Mouse (Mus musculus): ENCODE measurements around the gene Loxl4. TPM values are rescaled to one million over a fixed set of nuclear protein-coding genes. Genes with fewer than 3 reads are reported as not detected.

The Loxl4 gene
- 1.2 and 2.2 TPM in 2 replicates for polyA plus RNA-seq (2012; rRNA removed)

GRCm38 (mm10) chr19:42612654-42613053 is at the start of gene Loxl4:
Loxl4 (minus strand) TSS chr19:42612813.
- WGBS: 1% methylated on average over 37 of the region's 37 CpGs
- no peak for DNase-seq (ENCODE audit: low read depth, low spot score)

- no peak for DNase-seq (ENCODE audit: low read depth, low spot score)
- 65% methylated on average over 9 of the region's 9 CpGs for WGBS
Observed at GRCm38 (mm10) chr19:42661430-42662164, 49.0 kb upstream of the Loxl4 start.

- WGBS: 79% methylated on average over 2 of the region's 2 CpGs
Observed at GRCm38 (mm10) chr19:42660244-42660565, 47.6 kb upstream of the Loxl4 start.

GRCm38 (mm10) chr19:42659354-42660243 is 47.0 kb upstream of the Loxl4 start:
- WGBS: 46% methylated on average over 21 of the region's 21 CpGs
- no peak for DNase-seq (ENCODE audit: low read depth, low spot score)

More at GRCm38 (mm10) chr19:42660244-42660565, 47.6 kb upstream of the Loxl4 start:
- DNase-seq (ENCODE audit: low read depth, low spot score): no peak

- WGBS: 84% methylated on average over 6 of the region's 6 CpGs
- DNase-seq (ENCODE audit: low read depth, low spot score): no peak
Observed at GRCm38 (mm10) chr19:42658435-42659135, 46.0 kb upstream of the Loxl4 start.

- WGBS: 51% methylated on average over 4 of the region's 4 CpGs
- no peak for DNase-seq (ENCODE audit: low read depth, low spot score)
Observed at GRCm38 (mm10) chr19:42657769-42658168, 45.2 kb upstream of the Loxl4 start.

- no peak for DNase-seq (ENCODE audit: low read depth, low spot score)
- 78% methylated on average over 2 of the region's 2 CpGs for WGBS
Observed at GRCm38 (mm10) chr19:42657306-42657705, 44.7 kb upstream of the Loxl4 start.

- DNase-seq (ENCODE audit: low read depth, low spot score): no peak
- 37% methylated on average over 1 of the region's 1 CpGs for WGBS
Observed at GRCm38 (mm10) chr19:42655006-42655405, 42.4 kb upstream of the Loxl4 start.

- 32% methylated on average over 6 of the region's 6 CpGs for WGBS
- no peak for DNase-seq (ENCODE audit: low read depth, low spot score)
Observed at GRCm38 (mm10) chr19:42653091-42653490, 40.5 kb upstream of the Loxl4 start.

- 72% methylated on average over 7 of the region's 7 CpGs for WGBS
- no peak for DNase-seq (ENCODE audit: low read depth, low spot score)
Observed at GRCm38 (mm10) chr19:42652425-42652824, 39.8 kb upstream of the Loxl4 start.

- WGBS: 77% methylated on average over 9 of the region's 9 CpGs
- no peak for DNase-seq (ENCODE audit: low read depth, low spot score)
Observed at GRCm38 (mm10) chr19:42640211-42640610, 27.6 kb upstream of the Loxl4 start.

- DNase-seq (ENCODE audit: low read depth, low spot score): no peak
- WGBS: 43% methylated on average over 8 of the region's 8 CpGs
Observed at GRCm38 (mm10) chr19:42639544-42639943, 26.9 kb upstream of the Loxl4 start.

- no peak for DNase-seq (ENCODE audit: low read depth, low spot score)
- WGBS: 31% methylated on average over 8 of the region's 8 CpGs
Observed at GRCm38 (mm10) chr19:42638604-42639481, 26.2 kb upstream of the Loxl4 start.

GRCm38 (mm10) chr19:42636631-42637030 is 24.0 kb upstream of the Loxl4 start:
- WGBS: 47% methylated on average over 11 of the region's 11 CpGs
- DNase-seq (ENCODE audit: low read depth, low spot score): no peak

GRCm38 (mm10) chr19:42633650-42634049 is 21.0 kb upstream of the Loxl4 start:
- DNase-seq (ENCODE audit: low read depth, low spot score): no peak
- WGBS: 71% methylated on average over 2 of the region's 2 CpGs

GRCm38 (mm10) chr19:42632301-42632700 is 19.7 kb upstream of the Loxl4 start:
- DNase-seq (ENCODE audit: low read depth, low spot score): no peak
- 49% methylated on average over 4 of the region's 4 CpGs for WGBS

GRCm38 (mm10) chr19:42631541-42631961 is 18.9 kb upstream of the Loxl4 start:
- no peak for DNase-seq (ENCODE audit: low read depth, low spot score)
- WGBS: 5% methylated on average over 8 of the region's 8 CpGs

GRCm38 (mm10) chr19:42628068-42628467 is 15.5 kb upstream of the Loxl4 start:
- 85% methylated on average over 6 of the region's 6 CpGs for whole genome bisulfite sequencing
- no peak for DNase-seq (ENCODE audit: low read depth, low spot score)

- no peak for DNase-seq (ENCODE audit: low read depth, low spot score)
- 60% methylated on average over 7 of the region's 7 CpGs for WGBS
Observed at GRCm38 (mm10) chr19:42613647-42614225, 1.1 kb upstream of the Loxl4 start.
